ENCODE assay signal across 11 mouse cellular contexts in genomic region chr3:107595938-107596461, GRCm38 (mm10). TPM values are rescaled to one million over a fixed set of nuclear protein-coding genes. Genes with fewer than 3 reads are reported as not detected.
DNase-seq lines count a peak whose midpoint lies in the region; ATAC-seq and TF ChIP-seq lines count a peak whose summit lies in the region.
"Had no signal": no experiment of that assay in that cellular context is flagged by ENCODE, and none has a peak within 500 bp of the region (broad histone marks: within the 10 kb centered on the region; RNA-seq: fewer than 3 reads in every experiment).

No protein-coding gene starts in this region.

- ATAC-seq in liver, embryonic 13.5 days (ENCODE audit: low read depth): no peak
- ATAC-seq in stomach, postnatal 0 days (ENCODE audit: low FRiP score, low TSS enrichment): no peak

- TF ChIP-seq CTCF in gastrocnemius, adult 2 months (IDR thresholded peaks at IDR 0.05): no peak
- no peak for TF ChIP-seq CTCF in stomach, postnatal 0 days (IDR thresholded peaks at IDR 0.05; ENCODE audit: low read depth)

- no peak overlapping the region for H3K9ac ChIP-seq in liver, embryonic 13.5 days
- no peak overlapping the region for H3K9ac ChIP-seq in stomach, postnatal 0 days (ENCODE audit: low read length)

- no peak overlapping the region for H3K27ac ChIP-seq in gastrocnemius, adult 2 months
- no peak overlapping the region for H3K27ac ChIP-seq in liver, embryonic 13.5 days
- no peak overlapping the region for H3K27ac ChIP-seq in stomach, postnatal 0 days (replicated peaks)

- peaks cover 99% of the 10 kb centered on the region for H3K27me3 ChIP-seq in liver, embryonic 13.5 days
- peaks cover 21% of the 10 kb centered on the region for H3K27me3 ChIP-seq in stomach, postnatal 0 days (ENCODE audit: control insufficient read depth, insufficient read depth, low read length)

- no peaks in the 10 kb centered on the region for H3K36me3 ChIP-seq in liver, embryonic 13.5 days
- no peaks in the 10 kb centered on the region for H3K36me3 ChIP-seq in stomach, postnatal 0 days (ENCODE audit: control insufficient read depth, insufficient read depth, low read length)

- intact Hi-C loops in gastrocnemius, adult 2 months (cut with DNase I): no loop called here

- H3K9me3 ChIP-seq in liver, embryonic 13.5 days (replicated peaks): no peaks in the 10 kb centered on the region
- no peaks in the 10 kb centered on the region for H3K9me3 ChIP-seq in stomach, postnatal 0 days (ENCODE audit: control insufficient read depth, low read length)

- WGBS in liver, embryonic 13.5 days (ENCODE audit: insufficient replicate concordance): 1% methylated on average over 34 of the region's 34 CpGs
- WGBS in stomach, postnatal 0 days: 3% methylated on average over 34 of the region's 34 CpGs

- H3K4me3 ChIP-seq in gastrocnemius, adult 2 months: peak overlapping the region; percentile 61
- peak overlapping the region; percentile 34 for H3K4me3 ChIP-seq in liver, embryonic 13.5 days (replicated peaks)
- H3K4me3 ChIP-seq in stomach, postnatal 0 days (ENCODE audit: low read depth, low read length): no peak overlapping the region

- TF ChIP-seq EP300 in stomach, postnatal 0 days (optimal IDR thresholded peaks at IDR 0.05): no peak

- no peak overlapping the region for H3K4me2 ChIP-seq in liver, embryonic 13.5 days
- peak overlapping the region; percentile 46; the same call in 1 of the 2 replicates for H3K4me2 ChIP-seq in stomach, postnatal 0 days (replicated peaks; ENCODE audit: low read depth)

- H3K4me1 ChIP-seq in liver, embryonic 13.5 days (replicated peaks): peaks cover 6% of the 10 kb centered on the region; the same call in 1 of the 2 replicates
- H3K4me1 ChIP-seq in stomach, postnatal 0 days (replicated peaks; ENCODE audit: control insufficient read depth, insufficient read depth): no peaks in the 10 kb centered on the region

- DNase-seq in gastrocnemius, adult 2 months: peak; percentile 30
- no peak for DNase-seq in gastrocnemius, adult 18-20 months (ENCODE audit: low spot score)
- DNase-seq in right cerebral cortex, postnatal 4 days: peak; percentile 32
- DNase-seq in right cerebral cortex, postnatal 10 days (ENCODE audit: low spot score in 2 of 2): no peak
- no peak for DNase-seq in liver, embryonic 13.5 days
- no peak for DNase-seq in stomach, postnatal 0 days (ENCODE audit: low spot score)
- no peak for DNase-seq in right cerebral cortex, postnatal 25 days
- DNase-seq in cerebellum, adult 9-10 months: no peak

RNA-seq across cellular contexts. Expression of gene Alx3, which starts 1.2 kb away (rescaled TPM):
- not detected for total RNA-seq in gastrocnemius, adult 2 months (2021)
- total RNA-seq in gastrocnemius, adult 18-20 months (2021): not detected
- polyA plus RNA-seq in liver, embryonic 13.5 days (2015; fragmentation: Nextera tagmentation; extraction: Ambion mirVana): 0.25 and 0.45 TPM in 2 replicates
- polyA plus RNA-seq in stomach, postnatal 0 days (2015; fragmentation: Nextera tagmentation; extraction: Ambion mirVana): not detected in 2 replicates
- total RNA-seq: adrenal gland, adult 2 months had no signal
- polyA plus RNA-seq: adrenal gland, adult 2 months; stomach, embryonic 14.5 days had no signal

RNA-seq across cellular contexts. Expression of gene Gm10961, which starts 35.1 kb away (rescaled TPM):
- not detected for total RNA-seq in gastrocnemius, adult 2 months (2021)
- not detected for total RNA-seq in gastrocnemius, adult 18-20 months (2021)
- not detected in 2 replicates for polyA plus RNA-seq in liver, embryonic 13.5 days (2015; fragmentation: Nextera tagmentation; extraction: Ambion mirVana)
- not detected in 2 replicates for polyA plus RNA-seq in stomach, postnatal 0 days (2015; fragmentation: Nextera tagmentation; extraction: Ambion mirVana)
- total RNA-seq: adrenal gland, adult 2 months had no signal
- polyA plus RNA-seq: adrenal gland, adult 2 months; frontal cortex, adult 2 months; stomach, embryonic 14.5 days had no signal

RNA-seq across cellular contexts. Expression of gene Strip1, which starts 35.5 kb away (rescaled TPM):
- total RNA-seq in gastrocnemius, adult 2 months (2021): 10 to 100 TPM; 16.6 to 20.4 TPM
- total RNA-seq in gastrocnemius, adult 18-20 months (2021): 10 to 100 TPM; 15.1 to 17.9 TPM
- polyA plus RNA-seq in liver, embryonic 13.5 days (2015; fragmentation: Nextera tagmentation; extraction: Ambion mirVana): 10.4 and 10.6 TPM in 2 replicates
- polyA plus RNA-seq in stomach, postnatal 0 days (2015; fragmentation: Nextera tagmentation; extraction: Ambion mirVana): 25.4 and 26.1 TPM in 2 replicates

RNA-seq across cellular contexts. Expression of gene Ubl4b, which starts 41.1 kb away (rescaled TPM):
- total RNA-seq in gastrocnemius, adult 2 months (2021): not detected
- not detected for total RNA-seq in gastrocnemius, adult 18-20 months (2021)
- polyA plus RNA-seq in liver, embryonic 13.5 days (2015; fragmentation: Nextera tagmentation; extraction: Ambion mirVana): not detected in 2 replicates
- not detected in 2 replicates for polyA plus RNA-seq in stomach, postnatal 0 days (2015; fragmentation: Nextera tagmentation; extraction: Ambion mirVana)
- total RNA-seq: adrenal gland, adult 2 months had no signal
- polyA plus RNA-seq: adrenal gland, adult 2 months; stomach, embryonic 14.5 days had no signal

Comparison
In these comparisons a context has a peak if more than half of its experiments do, and no peak if none do; other contexts are left out.
1. DNase-seq: peak in gastrocnemius, adult 2 months (single experiment) and right cerebral cortex, postnatal 4 days (single experiment); none in gastrocnemius, adult 18-20 months (single experiment), right cerebral cortex, postnatal 10 days (0 of 2), liver, embryonic 13.5 days (single experiment), stomach, postnatal 0 days (single experiment), right cerebral cortex, postnatal 25 days (single experiment) and cerebellum, adult 9-10 months (single experiment).